Mouse (Mus musculus) forebrain, embryonic 15.5 days (tissue): Measurements from ENCODE around the gene Eif4e1b. TPM values are rescaled to one million over a fixed set of nuclear protein-coding genes. Genes with fewer than 3 reads are reported as not detected.
A peak's percentile ranks its signal among the peaks of the same experiment; 100 is the strongest.

ENCODE experiments used
- ATAC-seq: fragments of 200-750 bp; cut with Nextera tagmentation; replicated peaks from 2 replicates; pipeline ENCODE4 v1.8.0; 2017; ENCODE audit warnings: mild to moderate bottlenecking, moderate TSS enrichment, moderate library complexity
- H3K27ac ChIP-seq: fragments of 300-500 bp; sonication (generic); replicated peaks from 2 replicates; pipeline ENCODE4 v1.5.1; 2015; ENCODE audit warnings: mild to moderate bottlenecking, inconsistent platforms
- H3K27me3 ChIP-seq: fragments of 300-500 bp; sonication (generic); 2 replicates; pipeline ENCODE4 v1.6.1; 2015; ENCODE audit warnings: inconsistent platforms
- H3K36me3 ChIP-seq: fragments of 300-500 bp; sonication (generic); 2 replicates; pipeline ENCODE4 v1.6.1; 2015; ENCODE audit warnings: mild to moderate bottlenecking, inconsistent platforms
- H3K4me1 ChIP-seq: fragments of 300-500 bp; sonication (generic); 2 replicates; pipeline ENCODE4 v1.6.1; 2015; ENCODE audit warnings: inconsistent platforms
- H3K4me2 ChIP-seq: fragments of 300-500 bp; sonication (generic); replicated peaks from 2 replicates; pipeline ENCODE4 v1.6.1; 2015; ENCODE audit warnings: mild to moderate bottlenecking, inconsistent platforms
- H3K4me3 ChIP-seq: fragments of 300-500 bp; sonication (generic); 2 replicates; pipeline ENCODE4 v1.5.1; 2015; ENCODE audit warnings: mild to moderate bottlenecking, inconsistent platforms
- H3K9ac ChIP-seq: fragments of 300-500 bp; sonication (generic); replicated peaks from 2 replicates; pipeline ENCODE4 v1.6.1; 2015; ENCODE audit warnings: mild to moderate bottlenecking, inconsistent platforms
- H3K9me3 ChIP-seq: fragments of 300-500 bp; sonication (generic); 2 replicates; pipeline ENCODE4 v1.6.1; 2016; ENCODE audit warnings: inconsistent platforms
- WGBS: fragments of 180-500 bp; shearing (Covaris S2); methylation state at CpG from one replicate; pipeline ENCODE4 v1.1.7; 2015; ENCODE audit warnings: mixed read lengths; 5-methylcytosine and 5-hydroxymethylcytosine counted together
- polyA plus RNA-seq: library from polyadenylated mRNA; unstranded; fragments of >200 nt; fragmentation: Nextera tagmentation; extraction: Ambion mirVana; gene quantifications from 2 replicates; pipeline ENCODE4 v1.2.1, GENCODE M21; 2015

Gene Eif4e1b
- polyA plus RNA-seq, result not detected in 2 replicates

GRCm38 (mm10) chr13:54783698-54784097 lies at the start of gene Eif4e1b:
Gene Eif4e1b, plus strand, starts transcription at chr13:54783998.
- ATAC-seq, result no peak
- Histone ChIP-seq H3K4me3 (no peak within 1 kb of the TSS), H3K4me1 (peaks cover 6% of the 10 kb centered on the region), H3K27me3 (no peaks in the 10 kb centered on the region), H3K4me2 (no peak within 1 kb of the TSS), H3K36me3 (no peaks in the 10 kb centered on the region), H3K9me3 (no peaks in the 10 kb centered on the region), H3K9ac (no peak within 1 kb of the TSS), H3K27ac (no peak within 1 kb of the TSS)
- WGBS, result 88% methylated on average over 4 of the region's 4 CpGs

- WGBS, result 28% methylated on average over 3 of the region's 3 CpGs
Observed at GRCm38 (mm10) chr13:54736931-54737330, 46.9 kb upstream of the Eif4e1b start.

DNA sequence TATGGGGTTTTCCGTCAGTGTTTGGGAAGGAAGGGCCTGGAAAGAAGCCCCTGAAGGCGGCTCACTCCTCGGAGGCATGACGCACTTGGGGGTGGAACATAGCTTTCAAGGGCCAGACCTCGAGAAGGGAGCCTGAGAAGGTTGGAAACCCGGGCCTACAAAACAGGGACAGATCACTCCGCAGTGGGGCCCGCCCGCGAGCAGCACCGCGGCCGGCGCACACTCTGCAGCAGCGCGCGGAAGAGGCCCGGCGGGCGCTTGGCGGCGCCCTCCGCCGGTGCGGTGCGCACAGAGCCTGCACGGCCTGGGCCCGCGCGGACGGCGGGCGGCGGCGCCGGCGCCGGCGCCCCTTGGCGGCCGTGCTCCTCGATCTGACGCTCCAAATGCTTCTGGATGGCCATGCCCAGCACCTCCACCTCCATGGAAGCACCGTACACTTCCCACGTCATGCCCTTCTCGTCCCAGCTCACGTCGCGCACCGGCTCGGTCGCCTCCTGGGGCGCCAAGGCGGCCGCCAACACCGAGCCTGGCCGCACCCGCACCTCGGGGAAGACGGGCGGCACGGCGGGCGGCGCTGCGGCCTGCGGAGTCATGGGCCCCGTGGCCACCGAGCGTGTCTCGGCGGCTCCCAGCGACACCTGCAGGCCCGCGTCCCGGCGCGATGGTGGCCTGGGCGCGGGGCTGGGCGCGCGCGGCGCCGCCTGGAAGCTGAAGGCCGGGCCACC lies 46.1 kb upstream of the Eif4e1b start:
- Histone ChIP-seq H3K27ac (no peak overlapping the region), H3K4me2 (peak overlapping the region; percentile 36), H3K9me3 (no peaks in the 10 kb centered on the region), H3K36me3 (peaks cover 51% of the 10 kb centered on the region), H3K4me3 (peak overlapping the region; percentile 24), H3K9ac (peak overlapping the region; percentile 14; the same call in 1 of the 2 replicates), H3K27me3 (peaks cover 14% of the 10 kb centered on the region), H3K4me1 (peaks cover 20% of the 10 kb centered on the region)
- peak; percentile 64 for ATAC-seq
- 4% methylated on average over 80 of the region's 87 CpGs for WGBS

More at GRCm38 (mm10) chr13:54736931-54737330, 46.9 kb upstream of the Eif4e1b start:
- H3K4me3 ChIP-seq, result no peak overlapping the region
- peaks cover 20% of the 10 kb centered on the region for H3K4me1 ChIP-seq
- H3K4me2 ChIP-seq, result no peak overlapping the region
- no peak for ATAC-seq
- peaks cover 14% of the 10 kb centered on the region for H3K27me3 ChIP-seq
- H3K36me3 ChIP-seq, result peaks cover 51% of the 10 kb centered on the region
- no peaks in the 10 kb centered on the region for H3K9me3 ChIP-seq
- H3K27ac ChIP-seq, result no peak overlapping the region
- 0 out of 2 replicates have a peak overlapping the region, but pooled peaks have one; percentile 14 for H3K9ac ChIP-seq

DNA sequence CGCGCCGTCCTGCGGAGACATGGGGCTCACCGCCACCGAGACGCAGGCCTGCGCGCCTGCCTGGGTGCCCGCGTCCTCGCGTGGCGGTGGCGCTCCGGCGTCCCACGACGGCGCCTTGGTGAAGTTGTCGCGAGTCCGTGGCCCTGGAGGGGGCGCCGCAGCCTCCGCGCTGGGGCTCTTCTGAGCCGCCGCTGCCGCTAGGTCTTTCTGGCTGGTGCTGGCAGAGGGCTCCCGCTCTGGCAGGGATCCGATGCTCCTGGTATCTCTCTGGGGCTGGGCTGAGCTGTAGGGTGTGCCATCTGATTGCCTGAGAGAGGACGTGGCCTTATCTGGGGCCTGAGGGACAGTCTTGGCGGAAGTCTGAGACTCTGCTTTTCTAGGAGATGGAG lies 45.6 kb upstream of the Eif4e1b start:
- 7% methylated on average over 34 of the region's 34 CpGs for WGBS
- H3K9ac ChIP-seq, result no peak overlapping the region; the same call in 1 of the 2 replicates
- ATAC-seq, result no peak
- peak overlapping the region; percentile 24; the same call in 1 of the 2 replicates for H3K4me3 ChIP-seq
- peaks cover 20% of the 10 kb centered on the region for H3K4me1 ChIP-seq
- H3K4me2 ChIP-seq, result peak overlapping the region; percentile 36
- H3K9me3 ChIP-seq, result no peaks in the 10 kb centered on the region
- H3K27ac ChIP-seq, result no peak overlapping the region
- H3K27me3 ChIP-seq, result peaks cover 14% of the 10 kb centered on the region
- H3K36me3 ChIP-seq, result peaks cover 51% of the 10 kb centered on the region

DNA sequence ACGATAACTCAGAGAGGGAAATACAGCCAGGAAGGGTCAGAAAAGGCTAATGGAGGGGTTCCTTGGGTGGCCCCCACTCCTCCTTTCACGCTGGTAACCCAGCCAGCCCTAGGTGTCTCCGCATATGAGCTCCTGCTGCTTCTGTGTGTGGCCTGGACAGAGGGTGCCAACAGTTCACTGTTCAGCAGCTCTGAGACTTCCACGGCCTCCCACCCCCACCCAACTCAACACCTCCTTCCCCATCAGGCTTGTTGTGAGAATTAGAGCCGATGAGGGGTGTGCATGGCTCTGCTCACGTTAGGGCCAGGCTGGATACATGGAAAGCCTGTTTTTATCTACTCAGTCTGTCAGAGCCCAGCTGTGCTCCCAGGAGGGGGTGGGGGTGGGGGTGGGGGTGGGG lies 37.7 kb upstream of the Eif4e1b start:
- Histone ChIP-seq H3K9ac (no peak overlapping the region), H3K36me3 (peaks cover 10% of the 10 kb centered on the region; the same call in 1 of the 2 replicates), H3K4me2 (peak overlapping the region; percentile 33), H3K27me3 (no peaks in the 10 kb centered on the region), H3K27ac (peak overlapping the region; percentile 52; the same call in 1 of the 2 replicates), H3K4me1 (peaks cover 57% of the 10 kb centered on the region), H3K9me3 (no peaks in the 10 kb centered on the region), H3K4me3 (no peak overlapping the region)
- no peak for ATAC-seq
- WGBS, result 35% methylated on average over 6 of the region's 6 CpGs

GRCm38 (mm10) chr13:54746896-54747295 lies 36.9 kb upstream of the Eif4e1b start:
- ATAC-seq, result no peak
- 0 out of 2 replicates have a peak, but pooled peaks cover 4% of the 10 kb centered on the region for H3K36me3 ChIP-seq
- WGBS, result 29% methylated on average over 10 of the region's 10 CpGs
- peak overlapping the region; percentile 69 for H3K4me2 ChIP-seq
- no peak overlapping the region for H3K27ac ChIP-seq
- peak overlapping the region; percentile 77; the same call in 1 of the 2 replicates for H3K4me3 ChIP-seq
- no peak overlapping the region for H3K9ac ChIP-seq
- H3K27me3 ChIP-seq, result peaks cover 5% of the 10 kb centered on the region; the same call in 1 of the 2 replicates
- no peaks in the 10 kb centered on the region for H3K9me3 ChIP-seq
- H3K4me1 ChIP-seq, result peaks cover 52% of the 10 kb centered on the region

GRCm38 (mm10) chr13:54748190-54748589 lies 35.6 kb upstream of the Eif4e1b start:
- no peaks in the 10 kb centered on the region for H3K9me3 ChIP-seq
- peaks cover 5% of the 10 kb centered on the region; the same call in 1 of the 2 replicates for H3K27me3 ChIP-seq
- ATAC-seq, result no peak
- 84% methylated on average over 8 of the region's 8 CpGs for WGBS
- H3K27ac ChIP-seq, result peak overlapping the region; percentile 91; the same call in 1 of the 2 replicates
- H3K9ac ChIP-seq, result peak overlapping the region; percentile 76
- 0 out of 2 replicates have a peak, but pooled peaks cover 4% of the 10 kb centered on the region for H3K36me3 ChIP-seq
- H3K4me2 ChIP-seq, result peak overlapping the region; percentile 69
- H3K4me3 ChIP-seq, result peak overlapping the region; percentile 77
- peaks cover 62% of the 10 kb centered on the region for H3K4me1 ChIP-seq

- Histone ChIP-seq H3K27ac (peak overlapping the region; percentile 91), H3K9ac (peak overlapping the region; percentile 76), H3K4me3 (peak overlapping the region; percentile 77), H3K27me3 (peaks cover 5% of the 10 kb centered on the region; the same call in 1 of the 2 replicates), H3K9me3 (no peaks in the 10 kb centered on the region), H3K36me3 (0 out of 2 replicates have a peak, but pooled peaks cover 4% of the 10 kb centered on the region), H3K4me2 (peak overlapping the region; percentile 69), H3K4me1 (peaks cover 63% of the 10 kb centered on the region)
- 25% methylated on average over 10 of the region's 10 CpGs for WGBS
- peak; percentile 24 for ATAC-seq
Observed at GRCm38 (mm10) chr13:54748721-54749060, 35.1 kb upstream of the Eif4e1b start.

- 2% methylated on average over 48 of the region's 100 CpGs for WGBS
- H3K4me1 ChIP-seq, result peaks cover 66% of the 10 kb centered on the region
Observed at GRCm38 (mm10) chr13:54749061-54749863, 34.5 kb upstream of the Eif4e1b start.

GRCm38 (mm10) chr13:54749864-54750411 lies 33.9 kb upstream of the Eif4e1b start, which contains the start of gene Gprin1:
Gene Gprin1, minus strand, starts transcription at chr13:54749874.
- Histone ChIP-seq H3K9ac (peak within 1 kb of the TSS; percentile 76), H3K4me1 (peaks cover 68% of the 10 kb centered on the region), H3K27ac (peak within 1 kb of the TSS; percentile 91), H3K4me2 (peak within 1 kb of the TSS; percentile 69), H3K27me3 (peaks cover 5% of the 10 kb centered on the region; the same call in 1 of the 2 replicates), H3K9me3 (no peaks in the 10 kb centered on the region), H3K4me3 (peak within 1 kb of the TSS; percentile 77), H3K36me3 (no peaks in the 10 kb centered on the region)
- ATAC-seq, result peak; percentile 64
- 2% methylated on average over 29 of the region's 29 CpGs for WGBS

More at GRCm38 (mm10) chr13:54749061-54749863, 34.5 kb upstream of the Eif4e1b start:
- H3K4me3 ChIP-seq, result peak overlapping the region; percentile 77
- peak overlapping the region; percentile 91 for H3K27ac ChIP-seq
- no peaks in the 10 kb centered on the region for H3K9me3 ChIP-seq
- peak overlapping the region; percentile 76 for H3K9ac ChIP-seq
- H3K36me3 ChIP-seq, result no peaks in the 10 kb centered on the region
- ATAC-seq, result peak; percentile 92
- peaks cover 5% of the 10 kb centered on the region; the same call in 1 of the 2 replicates for H3K27me3 ChIP-seq
- H3K4me2 ChIP-seq, result peak overlapping the region; percentile 69

DNA sequence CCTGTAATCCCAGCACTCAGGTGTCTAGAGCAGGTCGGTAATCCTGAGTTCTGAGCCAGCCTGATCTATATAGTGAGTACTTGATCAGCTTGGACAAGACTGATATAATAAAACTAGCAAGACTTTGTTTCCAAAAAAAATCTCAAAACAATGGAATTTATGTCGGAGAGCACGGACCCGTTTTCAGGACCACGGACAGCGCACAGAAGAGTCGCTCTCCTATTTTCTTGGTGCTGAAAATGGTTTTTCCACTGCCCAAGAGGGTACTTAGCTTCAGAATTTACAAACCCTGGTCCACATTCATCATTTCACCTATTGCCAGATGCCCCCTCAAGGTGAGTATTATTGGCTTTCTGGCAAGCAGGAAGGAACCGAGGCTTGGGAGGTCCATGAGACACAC lies 33.1 kb upstream of the Eif4e1b start:
- ATAC-seq, result no peak
- H3K4me2 ChIP-seq, result no peak overlapping the region
- 8% methylated on average over 8 of the region's 8 CpGs for WGBS

More for the DNA sequence above, 33.1 kb upstream of the Eif4e1b start:
- H3K4me3 ChIP-seq, result no peak overlapping the region
- peaks cover 71% of the 10 kb centered on the region for H3K4me1 ChIP-seq
- H3K27ac ChIP-seq, result no peak overlapping the region
- H3K36me3 ChIP-seq, result no peaks in the 10 kb centered on the region
- H3K9ac ChIP-seq, result no peak overlapping the region
- peaks cover 5% of the 10 kb centered on the region; the same call in 1 of the 2 replicates for H3K27me3 ChIP-seq
- no peaks in the 10 kb centered on the region for H3K9me3 ChIP-seq
